Mouse (Mus musculus) right cerebral cortex, postnatal 10 days (tissue): ENCODE measurements at regions not wholly inside any gene's neighbourhood (a gene's known extent, or its start where the extent isn't known, plus 50 kb on each side); places are given as distances from the start of the nearest gene placed in this dataset.

ENCODE experiments used
- DNase-seq, 2 experiments: peaks; one replicate each; pipeline ENCODE4 v3.0.0; 2021; ENCODE audit warnings: low spot score in 2 of 2

GRCm38 (mm10) chr15:96773656-96774055 is 74.1 kb upstream of the Slc38a2 start:
- no peak for DNase-seq

- no peak for DNase-seq
Observed at GRCm38 (mm10) chr15:96772701-96773100, 73.2 kb upstream of the Slc38a2 start.

GRCm38 (mm10) chr15:96770786-96771185 is 71.3 kb upstream of the Slc38a2 start:
- no peak for DNase-seq

DNA sequence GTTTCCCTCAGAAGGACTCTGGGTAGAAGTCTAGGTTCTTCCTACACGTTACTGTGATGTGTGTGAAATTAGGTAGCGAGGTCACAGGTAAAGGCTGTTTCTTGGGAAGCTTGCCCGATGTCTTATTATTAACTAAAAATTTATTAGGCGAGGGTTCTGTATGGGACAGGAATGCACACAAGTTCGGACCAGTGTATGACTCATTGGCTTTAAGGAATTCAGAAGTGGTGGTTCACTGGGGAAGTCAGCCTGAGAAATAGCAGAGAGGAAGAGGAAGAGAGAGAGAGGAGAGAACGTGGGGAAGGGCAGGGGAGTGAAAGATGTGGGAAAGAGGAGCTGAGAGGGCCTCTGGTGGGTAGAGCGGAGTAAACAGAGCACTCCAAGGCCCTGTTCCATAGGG is 70.8 kb upstream of the Slc38a2 start:
- no peak for DNase-seq

DNA sequence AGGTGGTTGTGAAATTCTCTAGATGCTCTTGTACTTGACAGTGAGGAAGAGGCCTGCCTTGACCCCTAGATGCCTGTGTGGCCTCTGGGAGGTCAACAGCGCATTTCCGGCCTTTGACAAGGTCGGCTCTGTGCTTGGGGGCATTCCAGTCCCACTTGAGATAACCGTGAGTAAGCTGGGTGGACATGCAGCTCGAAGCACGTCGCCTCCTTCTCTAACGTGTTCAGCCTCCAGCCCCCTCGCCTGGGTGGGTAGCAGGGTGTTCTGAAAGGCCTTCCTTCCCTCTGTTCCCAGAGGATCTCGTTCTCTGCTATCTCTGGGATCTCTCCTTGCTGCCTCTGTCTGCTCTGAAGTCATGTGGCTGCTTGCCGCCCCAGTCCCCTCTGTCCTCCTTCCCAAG is 70.2 kb upstream of the Slc38a2 start:
- DNase-seq: no peak

GRCm38 (mm10) chr15:96768301-96768993 is 68.9 kb upstream of the Slc38a2 start:
- peak in 1 of 2 experiments; percentile 37 for DNase-seq

GRCm38 (mm10) chr15:96767188-96767587 is 67.7 kb upstream of the Slc38a2 start:
- no peak for DNase-seq

DNA sequence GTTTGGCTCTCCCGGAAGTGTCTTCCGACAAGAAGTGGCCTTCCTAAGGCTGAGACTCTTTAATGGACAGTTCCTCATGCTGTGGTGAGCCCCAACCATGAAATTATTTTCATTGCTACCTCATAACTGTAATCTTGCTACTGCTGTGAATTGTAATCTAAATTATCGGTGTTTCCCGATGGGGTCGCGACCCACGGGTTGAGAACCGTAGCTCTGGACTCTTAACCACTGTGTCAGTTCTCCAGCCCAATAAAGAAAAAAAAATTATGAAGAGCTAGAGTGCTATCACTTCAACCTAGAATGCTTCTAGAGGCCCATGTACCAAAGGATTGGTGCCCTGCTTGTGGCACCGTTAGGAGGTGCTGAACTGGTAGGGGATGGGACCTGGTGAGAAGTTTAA is 66.7 kb upstream of the Slc38a2 start:
- DNase-seq: no peak

DNA sequence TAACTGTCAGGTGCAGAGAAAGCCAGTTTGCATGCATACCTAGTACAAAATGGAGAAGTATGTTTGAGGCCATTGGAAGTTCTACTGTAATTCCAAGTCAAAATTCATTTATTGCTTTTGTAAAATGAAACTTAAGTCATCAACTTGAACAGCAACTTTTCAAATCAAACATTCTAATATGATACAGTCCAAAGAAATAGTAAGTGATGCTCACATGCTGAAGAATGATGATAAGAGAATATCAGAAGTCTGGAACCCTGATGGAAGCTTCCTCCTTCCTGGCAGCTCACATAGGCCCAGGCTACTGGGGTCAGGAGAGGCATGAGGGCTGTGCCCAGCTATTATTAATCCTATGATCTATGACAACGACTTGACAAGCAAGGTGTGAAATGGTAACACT is 64.1 kb upstream of the Slc38a2 start:
- no peak for DNase-seq

GRCm38 (mm10) chr15:96759078-96759995 is 59.8 kb upstream of the Slc38a2 start:
- DNase-seq: no peak

DNA sequence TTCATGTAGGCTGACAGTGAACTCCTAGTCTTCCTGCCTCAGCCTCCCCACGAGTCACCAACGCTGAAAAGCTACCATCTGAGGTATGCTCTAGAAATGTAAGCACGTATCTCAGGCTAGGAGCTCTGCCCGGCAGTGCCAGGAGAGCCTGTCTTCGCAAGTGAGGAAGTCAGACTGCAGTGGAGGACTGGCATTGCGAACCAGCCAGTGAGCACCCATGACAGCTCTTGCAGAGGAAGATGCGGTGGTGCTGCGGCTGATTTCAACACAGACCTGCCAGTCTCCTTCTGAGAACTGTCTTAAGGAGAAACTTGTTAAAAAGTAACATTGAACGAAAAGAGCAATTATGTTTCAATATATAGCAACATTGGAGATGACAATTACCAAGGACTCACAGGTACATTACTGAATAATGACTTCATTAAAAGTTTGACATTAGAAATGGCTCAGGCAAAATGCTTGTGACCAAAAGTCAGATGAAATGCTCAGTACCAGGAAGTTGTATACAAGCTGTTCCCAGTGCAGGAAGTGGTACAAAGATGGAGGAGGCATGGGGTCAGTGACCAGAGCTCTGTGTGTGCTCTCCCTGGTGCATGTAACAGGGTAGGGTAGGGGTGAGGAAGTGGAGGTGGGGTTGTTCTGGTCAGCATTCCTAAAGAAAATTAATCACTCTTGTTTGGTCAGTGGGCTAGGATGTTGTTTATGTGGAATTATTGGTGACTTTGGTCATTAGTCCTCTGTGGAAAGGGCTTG is 58.1 kb upstream of the Slc38a2 start:
- DNase-seq: no peak

- DNase-seq: no peak
Observed at GRCm38 (mm10) chr15:96756456-96756855, 56.9 kb upstream of the Slc38a2 start.

DNA sequence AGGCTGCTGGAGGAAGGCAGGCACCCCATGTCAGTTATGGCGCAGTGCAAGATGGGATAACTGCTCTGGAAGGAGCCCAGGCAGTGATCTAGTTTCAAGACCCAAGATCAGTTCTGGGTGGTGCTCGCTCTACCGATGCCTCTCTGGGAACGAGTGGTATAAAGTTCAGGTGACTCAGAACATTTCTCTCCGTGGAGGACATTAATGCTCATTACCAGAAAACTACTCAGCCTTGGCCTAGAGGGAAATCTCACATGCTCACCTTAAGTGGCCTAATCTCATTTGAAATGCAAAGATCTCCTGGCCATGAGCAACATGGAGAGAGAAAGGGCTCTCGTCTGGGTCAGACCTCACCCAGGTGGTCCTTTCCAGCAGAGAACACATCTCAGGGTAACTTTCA is 56.4 kb upstream of the Slc38a2 start:
- DNase-seq: no peak

- no peak for DNase-seq
Observed at GRCm38 (mm10) chr15:96755322-96755942, 55.9 kb upstream of the Slc38a2 start.

GRCm38 (mm10) chr15:96754079-96754478 is 54.5 kb upstream of the Slc38a2 start:
- DNase-seq: no peak

DNA sequence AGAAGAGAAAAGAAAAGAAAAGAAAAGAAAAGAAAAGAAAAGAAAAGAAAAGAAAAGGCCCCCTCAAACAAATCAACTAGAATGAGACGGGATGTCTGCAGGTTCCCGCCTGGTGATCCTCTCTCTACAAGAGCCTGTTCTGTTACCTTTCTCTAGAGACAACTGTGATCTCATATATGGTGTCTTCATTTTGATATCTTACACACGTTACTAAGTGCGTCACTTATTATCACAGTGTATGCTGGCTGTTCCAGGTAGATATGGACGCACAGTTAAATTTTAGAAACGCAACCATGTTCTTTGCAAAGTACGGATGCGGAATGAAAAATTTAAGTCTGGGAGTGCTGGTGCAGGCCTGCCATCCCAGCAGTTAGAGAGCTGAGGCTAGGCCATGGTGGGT is 53.2 kb upstream of the Slc38a2 start:
- no peak for DNase-seq

DNA sequence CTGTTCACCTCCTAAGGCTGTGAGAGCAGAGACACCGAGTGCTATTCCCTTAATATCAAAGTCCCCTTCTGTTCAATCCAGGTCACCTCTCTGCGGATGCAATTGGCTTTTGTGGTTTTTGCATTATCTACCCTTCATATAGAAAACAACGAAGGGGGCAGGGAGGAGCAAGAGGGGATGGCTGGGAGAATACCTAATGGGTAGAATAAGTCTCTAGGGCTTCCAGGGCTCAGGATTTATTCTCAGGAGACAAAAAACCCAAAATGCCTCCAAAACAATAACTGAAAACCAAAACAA is 52.5 kb upstream of the Slc38a2 start:
- DNase-seq: no peak

GRCm38 (mm10) chr15:96751243-96752061 is 51.9 kb upstream of the Slc38a2 start:
- DNase-seq: no peak

DNA sequence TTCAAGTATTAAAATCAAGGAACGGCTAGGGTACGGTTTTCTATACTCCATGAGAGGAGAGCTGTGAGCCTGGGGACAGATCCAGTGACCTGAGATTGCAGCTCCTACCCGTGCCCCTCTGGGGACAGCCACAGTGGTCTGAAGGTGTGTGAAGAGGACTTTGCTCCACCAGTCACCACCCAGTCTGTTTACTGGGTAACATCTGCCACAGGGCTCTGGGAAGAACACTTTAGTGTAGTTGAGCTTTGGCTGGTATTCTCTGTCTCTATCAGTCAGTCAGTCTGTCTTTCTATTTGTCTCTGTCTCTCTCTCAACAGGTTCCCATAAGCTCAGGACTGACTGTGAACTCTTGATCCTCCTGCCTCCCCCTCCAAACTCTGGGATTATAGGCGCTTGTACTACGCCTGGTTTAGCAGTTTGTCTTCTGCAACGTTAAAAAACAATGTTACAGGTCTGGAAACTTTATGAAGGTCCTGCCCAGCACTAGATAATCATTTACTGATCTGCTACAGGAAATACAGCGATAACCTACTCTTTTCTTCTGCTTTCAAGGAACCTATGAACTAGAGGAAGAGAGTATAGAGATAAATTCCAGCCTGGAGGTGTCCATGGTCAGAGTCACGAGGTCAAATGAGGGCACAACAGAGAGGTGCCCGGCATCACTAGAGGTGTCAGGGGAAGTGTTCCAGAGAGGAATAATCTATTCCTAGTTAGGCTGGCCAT is 50.2 kb upstream of the Slc38a2 start:
- no peak for DNase-seq
